Mouse (Mus musculus) Muller cell, postnatal 12 days (primary cell): ENCODE measurements around the gene Olfr970.
"Not testable (repeated sequence)": the region's sequence is repeated elsewhere in the genome, so short reads cannot be mapped to it uniquely, and the experiment has no call there.

ENCODE experiments used
- DNase-seq: peaks from one replicate; pipeline ENCODE4 v3.0.0-alpha.2; 2015; ENCODE audit errors: inconsistent ontology term

The Olfr970 gene

DNA sequence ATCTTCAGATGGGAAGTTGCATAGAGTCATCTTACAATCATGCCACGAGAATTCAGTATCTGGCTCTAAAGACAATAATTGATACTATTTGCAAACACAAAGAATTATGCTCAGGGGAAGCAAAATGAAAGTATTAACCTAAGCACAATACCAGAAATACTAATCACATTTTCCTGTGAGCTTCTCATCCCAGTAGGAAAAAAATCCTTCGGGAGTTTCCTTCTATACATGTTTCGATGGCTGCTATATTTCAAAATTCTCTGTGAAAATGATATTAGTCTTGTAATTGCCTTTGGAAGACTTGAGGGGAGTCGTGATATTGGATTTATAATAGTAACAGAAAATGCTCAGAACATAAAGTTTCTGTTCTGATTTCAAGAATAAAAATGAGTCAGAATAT is at the start of gene Olfr970:
TSS of gene Olfr970 (plus strand) at position 301 of the 400 bp plus-strand sequence.
- no peak for DNase-seq

DNA sequence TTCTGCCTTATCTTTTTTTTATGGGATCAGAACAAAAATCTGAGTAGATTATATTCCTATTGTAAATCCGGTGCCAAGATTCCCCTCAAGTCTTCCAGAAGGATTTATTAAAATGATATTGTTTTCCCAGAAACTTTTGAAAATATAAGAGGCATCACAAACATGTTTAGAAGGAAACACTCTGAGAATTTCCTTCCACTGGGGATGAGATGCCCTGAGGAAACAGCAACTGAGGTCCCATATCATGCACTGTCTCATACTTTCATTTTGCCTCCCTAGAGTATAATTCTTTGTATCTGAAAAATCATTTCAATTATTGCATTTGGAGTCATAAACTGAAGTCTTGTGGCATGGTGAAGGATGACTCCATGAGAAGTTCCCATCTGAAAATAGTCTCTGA is 25.5 kb upstream of the Olfr970 start, which contains the start of gene Olfr968:
TSS of gene Olfr968 (minus strand) at position 101 of the 400 bp plus-strand sequence.
- DNase-seq, result no peak

DNA sequence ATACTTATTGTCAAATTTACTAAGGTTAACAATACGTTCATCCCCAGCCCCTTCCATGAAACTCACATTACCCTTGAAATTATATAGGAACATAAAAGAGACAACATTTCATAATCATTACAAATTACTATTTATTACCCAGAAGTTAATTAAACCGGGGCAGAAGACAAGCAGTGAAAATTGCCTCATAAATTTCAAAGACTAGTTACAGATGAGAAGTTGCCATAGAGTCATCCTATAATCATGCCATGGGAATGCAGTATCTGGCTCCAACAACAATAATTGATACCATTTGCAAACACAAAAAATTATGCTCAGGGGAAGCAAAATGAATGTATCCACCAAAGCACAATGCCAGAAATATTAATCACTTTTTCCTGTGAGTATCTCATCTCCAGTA is 18.1 kb upstream of the Olfr970 start, which contains the start of gene Olfr969:
TSS of gene Olfr969 (plus strand) at position 388 of the 400 bp plus-strand sequence.
- no peak for DNase-seq

DNA sequence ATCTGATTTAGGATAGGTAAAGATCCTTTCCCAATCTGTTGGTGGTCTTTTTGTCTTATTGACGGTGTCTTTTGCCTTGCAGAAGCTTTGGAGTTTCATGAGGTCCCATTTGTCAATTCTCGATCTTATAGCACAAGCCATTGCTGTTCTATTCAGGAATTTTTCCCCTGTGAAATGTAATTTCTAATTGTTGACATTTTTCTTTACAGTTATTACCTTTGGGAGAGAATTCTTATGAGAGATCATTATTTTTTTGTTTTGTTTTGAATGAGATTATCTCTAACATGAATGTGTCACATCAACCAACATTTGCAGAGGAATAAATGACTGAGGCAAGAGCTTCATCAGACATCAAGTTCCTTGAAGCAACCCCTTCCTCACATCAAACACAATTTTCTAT is 27.9 kb downstream of the Olfr970 start, which contains the start of gene Olfr971:
TSS of gene Olfr971 (plus strand) at position 301 of the 400 bp plus-strand sequence.
- not testable (repeated sequence) for DNase-seq

DNA sequence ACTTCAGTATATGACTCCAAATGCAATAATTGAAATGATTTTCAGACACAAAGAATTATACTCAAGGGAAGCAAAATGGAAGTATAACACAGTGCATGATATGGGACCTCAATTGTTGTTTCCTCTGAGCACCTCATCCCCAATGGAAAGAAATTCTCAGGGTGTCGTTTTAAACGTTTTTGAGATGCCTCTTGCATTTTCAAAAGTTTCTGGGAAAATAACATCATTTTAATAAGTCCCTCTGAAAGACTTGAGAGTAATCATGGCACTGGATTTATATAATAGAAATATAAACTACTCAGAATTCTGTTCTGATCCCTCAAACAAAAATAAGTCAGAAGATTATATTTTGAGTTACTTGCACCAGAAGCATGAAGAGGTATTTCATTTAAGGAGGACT is 57.5 kb downstream of the Olfr970 start, which contains the start of gene Olfr972:
TSS of gene Olfr972 (plus strand) at position 301 of the 400 bp plus-strand sequence.
- no peak for DNase-seq
